Mouse (Mus musculus) liver (tissue): ENCODE data around the gene Lrp8.

ENCODE experiments used
- DNase-seq: peaks from one replicate; pipeline ENCODE4 v3.0.0-alpha.2; 2020; ENCODE audit warnings: mixed read lengths

Lrp8 gene

DNA sequence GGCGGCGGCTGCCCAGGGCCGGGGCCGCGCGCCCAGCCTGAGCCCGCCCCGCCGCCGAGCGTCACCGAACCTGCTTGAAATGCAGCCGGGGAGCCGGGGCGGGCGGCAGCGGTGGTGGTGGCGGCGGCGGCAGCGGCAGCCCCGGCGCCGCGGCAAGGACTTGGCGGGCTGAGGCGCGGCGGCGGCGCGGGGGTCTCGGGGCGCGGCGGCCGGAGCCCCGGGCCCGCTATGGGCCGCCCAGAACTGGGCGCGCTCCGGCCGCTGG, at the start of gene Lrp8:
Lrp8 (plus strand) TSS at position 77 of the 265 bp plus-strand sequence.
- DNase-seq = no peak

DNA sequence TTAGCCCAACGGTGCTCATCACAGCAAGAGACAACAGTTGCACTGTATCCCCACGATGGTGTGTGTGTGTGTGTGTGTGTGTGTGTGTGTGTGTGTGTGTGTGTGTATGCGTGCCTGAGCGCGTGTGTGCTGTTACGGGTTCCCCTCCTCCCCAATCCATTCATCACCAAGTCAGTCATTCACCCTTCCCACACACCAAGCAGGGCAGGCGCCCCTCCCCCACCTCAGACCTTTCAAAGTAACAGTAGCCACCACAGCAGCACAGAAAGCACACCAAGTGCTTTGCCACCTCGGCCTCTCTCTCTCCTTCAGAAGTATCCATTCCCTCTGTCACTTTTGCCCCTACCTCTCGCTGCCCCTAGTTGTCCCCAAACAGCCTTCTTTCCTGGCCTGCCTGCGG, 45.8 kb upstream of the Lrp8 start:
- no peak for DNase-seq

DNA sequence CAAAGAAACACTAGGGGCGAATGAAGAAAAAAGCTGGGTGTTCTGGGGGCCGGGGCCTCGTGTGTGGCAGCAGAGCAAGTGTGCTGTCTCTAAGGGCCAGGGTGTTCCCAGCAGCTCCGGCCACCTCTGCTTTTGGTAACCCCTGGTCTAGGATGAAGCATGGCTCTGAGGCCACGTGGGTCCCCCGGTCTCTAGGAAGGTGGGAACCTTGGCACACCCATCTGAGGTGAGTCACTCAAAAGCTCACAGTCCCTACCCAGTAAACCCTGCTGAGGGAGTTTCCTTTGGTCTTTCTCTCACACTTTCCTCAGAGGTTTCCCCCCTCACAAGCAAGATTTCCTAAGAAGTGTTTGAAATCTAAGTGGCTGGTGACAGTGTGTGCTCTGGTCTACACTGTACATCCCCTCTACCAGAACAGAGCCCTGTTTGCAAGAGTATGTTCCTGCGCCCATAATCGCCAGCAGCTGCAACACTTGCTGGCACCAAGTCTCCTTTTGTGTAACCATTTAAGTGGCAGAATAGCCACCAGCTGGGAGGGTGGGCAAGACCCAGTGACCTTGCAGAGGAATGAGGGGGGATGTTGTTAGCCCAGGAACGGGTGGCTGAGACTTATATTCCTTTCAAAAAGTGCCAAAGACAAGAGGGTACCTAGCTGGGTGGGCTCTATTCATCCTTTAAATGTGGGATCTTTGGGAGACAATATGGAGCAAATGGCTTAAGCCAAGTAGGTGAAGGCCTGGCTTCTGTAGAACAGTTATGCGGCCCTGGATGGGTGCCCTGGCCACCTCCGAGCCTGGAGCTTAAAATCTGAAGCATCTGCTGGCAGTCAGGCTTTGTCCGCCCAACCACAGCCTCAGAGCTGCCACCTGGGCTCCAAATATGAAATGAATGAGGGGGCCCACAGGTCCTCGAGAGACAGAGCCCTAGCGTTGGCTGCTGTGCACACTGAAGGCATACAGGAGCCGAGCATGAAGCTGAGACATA, 44.3 kb upstream of the Lrp8 start:
- DNase-seq = no peak

DNA sequence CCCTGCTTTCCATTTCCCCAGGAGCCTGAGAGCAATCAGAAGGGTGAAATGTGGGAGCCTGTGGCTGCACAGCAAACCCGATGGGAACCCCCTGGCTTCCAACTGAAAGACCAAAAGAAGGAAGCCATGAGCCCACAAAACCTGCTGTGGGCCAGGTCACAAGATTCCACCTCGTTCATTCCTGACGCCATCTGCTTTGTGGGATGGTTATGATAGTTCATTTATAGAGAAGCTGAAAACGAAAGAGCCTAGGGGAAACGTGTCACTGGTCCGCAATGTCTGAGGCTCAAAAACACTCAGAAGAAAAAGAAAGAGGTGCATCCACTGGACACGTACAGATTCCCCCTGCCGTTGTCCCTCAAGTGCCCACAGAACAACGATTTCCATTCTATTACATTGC, 43.1 kb upstream of the Lrp8 start:
- DNase-seq = no peak

DNA sequence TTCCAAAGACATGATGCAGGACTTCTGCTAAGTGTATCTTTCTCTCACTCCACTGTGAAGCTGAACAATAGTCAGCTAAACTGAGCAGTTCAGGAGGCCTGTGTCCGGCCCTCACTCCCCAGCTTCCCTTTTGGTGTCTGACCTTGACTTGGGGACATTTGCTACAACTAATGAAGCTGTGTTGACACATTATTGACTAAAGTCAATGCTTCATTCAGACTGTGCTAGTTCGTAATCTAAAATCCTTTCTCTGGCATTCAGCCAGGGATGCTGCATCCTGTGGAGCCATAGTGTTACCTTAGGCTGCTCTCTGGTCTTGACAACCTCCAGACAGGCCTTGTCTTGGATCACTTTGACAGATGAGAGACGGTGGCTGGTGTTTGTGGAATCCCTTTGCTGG, 39.1 kb upstream of the Lrp8 start:
- no peak for DNase-seq

DNA sequence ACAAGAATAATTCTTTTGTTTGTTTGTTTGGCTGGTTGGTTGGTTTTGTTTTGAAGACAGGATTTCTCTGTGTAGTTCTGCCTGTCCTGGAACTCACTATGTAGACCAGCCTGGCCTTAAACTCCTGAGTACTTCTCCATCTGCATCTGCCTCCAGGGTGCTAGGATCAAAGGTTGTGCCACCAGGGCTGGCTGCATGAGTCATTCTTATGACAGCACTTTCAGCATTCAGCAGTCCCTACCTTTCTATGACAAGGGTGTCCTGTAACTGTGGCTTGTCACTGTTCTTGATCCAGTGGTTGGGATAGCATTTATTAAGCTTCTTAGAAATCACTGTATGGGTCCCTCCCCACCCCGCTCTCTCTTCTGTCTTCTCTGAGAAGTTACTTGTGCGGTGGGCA, 38.5 kb upstream of the Lrp8 start:
- DNase-seq = no peak

DNA sequence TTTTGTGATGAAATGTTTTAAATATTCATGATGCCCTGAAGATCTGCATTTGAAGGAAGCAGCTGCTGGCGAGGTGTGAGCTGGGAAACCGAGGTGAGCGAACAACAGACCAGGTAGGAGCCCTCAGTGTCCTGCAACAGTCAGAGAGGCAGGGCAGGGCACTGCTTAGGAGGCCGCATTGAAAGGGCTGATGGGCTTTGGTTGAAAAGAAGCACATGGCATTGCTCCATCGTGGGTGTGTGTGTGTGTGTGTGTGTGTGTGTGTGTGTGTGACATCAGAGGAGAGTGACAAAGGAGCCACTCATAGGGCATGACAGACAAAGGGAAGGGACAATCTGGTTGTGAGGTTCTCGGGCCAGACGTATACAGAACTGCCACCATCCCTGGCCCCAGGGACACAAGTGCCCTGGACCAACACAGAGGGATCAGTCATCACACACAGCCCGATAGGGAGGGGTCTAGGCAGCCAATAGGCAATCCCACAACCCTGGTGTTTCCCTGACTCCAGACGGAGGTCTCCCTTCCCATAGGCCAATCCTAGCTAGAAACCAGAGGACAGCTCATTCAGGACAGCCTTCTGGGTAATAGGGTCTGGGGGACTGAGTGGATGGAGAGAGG, 36.8 kb upstream of the Lrp8 start:
- DNase-seq = no peak

DNA sequence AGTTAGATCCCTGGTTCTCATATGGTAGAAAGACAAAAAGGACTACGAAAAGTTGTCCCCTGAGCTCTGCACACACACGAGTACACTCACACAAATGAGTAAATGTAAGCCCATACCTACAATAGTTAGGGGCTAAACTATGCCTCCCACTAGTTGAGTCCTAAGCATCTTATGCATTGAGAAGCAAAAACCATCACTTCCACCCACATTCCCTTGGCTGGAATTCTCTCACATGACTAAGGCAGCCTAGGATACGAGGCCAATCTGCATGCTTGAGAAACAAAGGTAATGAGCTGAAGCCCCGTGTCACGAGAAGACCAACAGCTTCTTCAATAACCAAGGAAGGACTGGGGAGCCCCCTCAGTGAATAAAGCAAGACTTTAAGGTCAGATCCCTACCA, 35.9 kb upstream of the Lrp8 start:
- no peak for DNase-seq

DNA sequence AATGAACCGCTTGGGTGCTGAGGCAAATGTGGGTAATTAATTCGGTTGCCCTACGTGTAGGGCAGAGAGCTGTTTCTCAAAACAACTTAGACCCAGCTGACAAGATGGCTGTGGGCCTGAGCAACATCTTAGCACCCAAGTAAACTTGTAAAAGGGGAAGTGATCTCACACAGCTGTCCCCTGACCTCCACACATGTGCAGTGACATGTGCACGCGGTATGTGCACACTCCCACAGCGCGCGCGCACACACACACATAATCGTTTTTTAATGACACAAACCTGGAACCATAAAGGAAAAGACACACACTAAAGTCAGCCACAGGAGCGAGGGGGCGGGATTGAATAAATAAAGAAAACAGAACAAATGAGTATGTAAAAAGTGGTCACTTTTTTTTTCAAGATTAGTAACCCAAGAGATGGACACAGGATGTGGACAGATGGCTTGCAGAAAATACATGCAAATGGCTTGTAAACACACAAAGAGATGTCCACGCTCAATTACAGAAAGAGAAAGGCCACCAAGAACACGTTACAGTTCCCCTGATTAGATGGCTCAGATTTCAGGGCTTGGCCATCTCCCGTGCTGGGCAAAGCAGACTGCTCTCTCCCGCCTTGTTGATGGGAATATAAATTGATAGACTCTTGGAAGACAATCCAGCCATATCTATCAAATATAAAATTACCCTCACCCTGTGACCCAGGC, 29.8 kb upstream of the Lrp8 start:
- no peak for DNase-seq

DNA sequence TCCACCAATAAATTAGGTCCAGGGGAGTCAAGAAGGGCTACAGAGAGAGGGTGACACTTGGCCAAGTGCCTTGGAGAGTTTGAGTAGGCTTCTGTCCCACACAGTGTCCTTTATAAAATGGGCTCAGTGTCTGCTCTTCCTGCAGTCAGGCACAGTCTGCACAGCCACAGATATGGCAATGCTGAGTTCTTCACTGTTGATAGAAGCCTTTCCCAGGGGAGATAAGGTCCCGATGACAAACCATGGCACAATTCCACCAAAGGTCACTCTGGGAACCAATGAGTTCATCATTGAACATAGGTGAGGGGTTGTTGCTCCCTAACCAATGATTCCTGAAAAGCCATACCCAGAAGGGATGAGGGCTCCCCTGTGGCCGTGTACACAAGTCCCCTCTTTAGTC, 27.2 kb upstream of the Lrp8 start:
- no peak for DNase-seq

DNA sequence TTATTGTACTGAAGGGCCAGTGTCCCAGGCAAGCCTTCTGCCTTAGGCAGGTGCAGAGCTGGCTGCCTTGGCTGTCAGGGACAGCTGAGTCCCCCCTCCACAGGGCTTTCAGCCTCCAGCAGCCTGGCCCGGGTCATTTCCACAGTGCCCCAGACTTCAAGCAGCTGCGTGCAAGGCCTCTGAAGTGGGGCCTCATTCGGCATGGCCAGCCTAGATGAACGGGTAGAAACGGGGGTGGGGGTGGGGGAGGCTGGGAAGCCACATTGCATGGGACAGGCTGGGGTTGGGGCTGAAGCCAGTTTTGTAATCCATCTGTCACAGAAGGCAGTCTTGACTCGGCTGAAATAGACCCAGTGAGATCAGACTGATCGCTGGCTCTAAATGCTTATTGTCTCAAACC, 26.4 kb upstream of the Lrp8 start:
- no peak for DNase-seq

DNA sequence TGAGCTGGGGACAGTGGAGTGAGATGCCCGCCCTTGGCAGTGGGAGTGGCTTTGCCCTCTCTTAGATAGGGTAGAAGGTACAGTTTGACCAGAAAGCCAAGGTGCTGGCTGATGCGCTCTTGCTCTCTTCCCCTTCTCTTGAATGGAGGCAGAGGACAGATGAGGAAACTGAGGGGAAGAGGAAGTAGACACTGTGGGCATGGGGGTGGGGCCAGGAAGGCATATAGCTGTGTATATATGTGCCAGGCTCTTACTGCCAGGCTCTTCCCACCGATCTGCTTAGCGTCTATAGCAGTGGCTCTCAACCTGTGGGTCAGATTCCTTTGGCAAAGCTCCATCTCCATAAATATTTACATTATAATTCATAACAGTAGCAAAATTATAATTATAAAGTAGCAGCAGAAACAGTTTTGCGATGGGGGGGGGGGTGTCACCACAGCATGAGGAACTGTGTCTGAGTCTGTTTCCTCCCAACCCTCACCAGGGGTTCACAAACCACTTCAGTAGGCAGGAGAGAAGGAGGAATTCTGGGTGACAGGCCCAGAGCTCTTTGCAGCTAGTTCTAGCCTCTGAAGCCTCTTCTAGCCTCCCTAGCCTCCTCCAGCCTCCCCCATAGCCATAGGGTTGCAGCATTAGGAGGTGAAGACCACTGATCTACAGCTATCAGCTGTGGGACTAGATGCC, 24.9 kb upstream of the Lrp8 start:
- DNase-seq = peak; percentile 18

DNA sequence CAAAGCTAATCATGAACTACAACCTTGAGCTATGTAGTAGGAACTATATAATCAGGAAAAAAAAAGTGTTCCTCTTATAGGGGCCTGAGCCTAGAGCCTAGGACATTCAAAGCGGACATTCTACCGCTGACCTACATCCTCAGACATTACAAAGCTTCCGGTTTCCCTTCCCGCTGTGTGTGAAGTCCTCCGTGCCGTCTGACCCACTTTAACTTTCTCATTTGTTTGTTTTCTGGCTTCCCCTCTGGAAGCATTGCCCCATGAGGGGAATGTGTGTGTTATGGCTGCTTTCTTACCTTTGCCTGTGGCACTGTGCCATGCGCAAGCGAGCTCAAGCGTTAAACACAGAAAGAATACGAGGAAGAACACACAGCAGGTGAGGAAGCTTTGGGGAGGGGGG, 18.5 kb upstream of the Lrp8 start:
- DNase-seq = no peak

DNA sequence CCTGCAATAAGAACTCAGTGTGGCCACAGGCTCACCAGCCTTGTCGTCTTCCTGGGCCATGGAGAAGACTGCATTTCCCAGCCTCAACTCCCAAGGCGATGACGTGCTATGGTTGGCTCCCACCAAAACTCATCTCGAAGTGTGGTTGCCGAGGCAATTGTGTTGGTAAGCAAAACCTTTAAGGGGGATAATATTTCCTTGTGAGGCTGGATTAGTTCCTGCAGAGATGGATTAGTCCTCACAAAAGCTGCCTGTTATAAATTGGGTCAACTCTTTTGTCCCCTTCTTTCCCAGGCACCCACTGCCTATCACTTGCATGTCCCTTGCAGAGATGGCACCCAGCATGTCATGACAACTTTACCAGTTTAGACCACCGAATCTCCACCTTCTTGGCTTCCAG, 13.2 kb upstream of the Lrp8 start:
- DNase-seq = no peak

DNA sequence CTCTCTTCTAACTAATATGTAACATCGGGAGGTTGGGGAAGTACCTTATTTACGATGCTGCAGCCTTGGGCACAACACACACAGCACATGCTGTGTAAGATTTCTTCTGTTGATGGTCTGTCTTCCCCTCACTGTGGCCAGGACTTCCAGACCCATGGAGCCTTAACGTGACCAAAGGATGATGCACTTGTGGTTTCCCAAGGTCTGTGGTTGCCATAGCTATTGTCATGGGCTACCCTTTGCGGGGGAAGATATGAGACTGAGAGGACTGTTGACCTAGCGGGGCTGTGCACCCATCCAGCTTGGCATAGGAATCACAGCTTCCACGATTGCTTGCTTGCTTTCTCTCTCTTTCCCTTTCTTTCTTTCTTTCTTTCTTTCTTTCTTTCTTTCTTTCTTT, 1.3 kb upstream of the Lrp8 start:
- DNase-seq = no peak

DNA sequence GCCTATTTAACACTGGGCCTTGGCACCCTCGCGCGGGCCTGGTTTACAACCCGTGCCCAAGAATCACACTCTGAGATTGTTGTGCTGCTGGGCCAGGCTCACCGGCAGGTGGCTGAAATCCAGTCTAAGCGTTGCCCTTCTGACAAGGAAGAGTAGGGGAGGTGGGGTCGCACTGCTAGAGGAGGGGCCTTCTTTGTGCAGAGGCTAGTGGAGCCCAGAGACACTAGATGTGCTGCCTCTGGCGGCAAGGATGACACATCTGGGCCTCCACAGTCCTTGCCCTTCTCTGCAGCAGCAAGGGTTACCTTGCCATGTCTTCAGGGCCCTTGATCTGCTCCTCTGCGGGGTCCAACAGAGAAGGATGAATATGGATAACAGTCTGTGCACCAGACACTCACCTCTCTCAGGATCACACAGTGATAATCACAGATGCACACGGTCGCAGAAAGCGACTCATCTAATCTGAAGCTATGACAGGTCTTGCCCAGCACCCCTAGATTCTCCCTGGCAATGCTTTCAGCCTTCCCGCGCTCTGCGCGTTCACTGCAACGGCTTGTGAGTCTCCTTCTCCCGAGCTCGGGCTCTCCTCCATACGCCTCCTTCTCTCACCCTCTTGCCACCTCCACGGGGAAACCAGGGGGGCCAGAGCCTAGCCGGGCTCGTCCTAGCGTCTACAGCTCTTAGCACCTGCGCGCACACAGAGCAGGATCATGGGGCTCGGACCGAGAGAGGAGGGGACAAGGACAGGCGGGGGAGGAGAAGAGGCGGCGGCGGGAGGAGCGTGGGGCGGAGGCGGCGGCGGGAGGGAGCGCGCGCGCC, 486 bp upstream of the Lrp8 start:
- peak; percentile 87 for DNase-seq

DNA sequence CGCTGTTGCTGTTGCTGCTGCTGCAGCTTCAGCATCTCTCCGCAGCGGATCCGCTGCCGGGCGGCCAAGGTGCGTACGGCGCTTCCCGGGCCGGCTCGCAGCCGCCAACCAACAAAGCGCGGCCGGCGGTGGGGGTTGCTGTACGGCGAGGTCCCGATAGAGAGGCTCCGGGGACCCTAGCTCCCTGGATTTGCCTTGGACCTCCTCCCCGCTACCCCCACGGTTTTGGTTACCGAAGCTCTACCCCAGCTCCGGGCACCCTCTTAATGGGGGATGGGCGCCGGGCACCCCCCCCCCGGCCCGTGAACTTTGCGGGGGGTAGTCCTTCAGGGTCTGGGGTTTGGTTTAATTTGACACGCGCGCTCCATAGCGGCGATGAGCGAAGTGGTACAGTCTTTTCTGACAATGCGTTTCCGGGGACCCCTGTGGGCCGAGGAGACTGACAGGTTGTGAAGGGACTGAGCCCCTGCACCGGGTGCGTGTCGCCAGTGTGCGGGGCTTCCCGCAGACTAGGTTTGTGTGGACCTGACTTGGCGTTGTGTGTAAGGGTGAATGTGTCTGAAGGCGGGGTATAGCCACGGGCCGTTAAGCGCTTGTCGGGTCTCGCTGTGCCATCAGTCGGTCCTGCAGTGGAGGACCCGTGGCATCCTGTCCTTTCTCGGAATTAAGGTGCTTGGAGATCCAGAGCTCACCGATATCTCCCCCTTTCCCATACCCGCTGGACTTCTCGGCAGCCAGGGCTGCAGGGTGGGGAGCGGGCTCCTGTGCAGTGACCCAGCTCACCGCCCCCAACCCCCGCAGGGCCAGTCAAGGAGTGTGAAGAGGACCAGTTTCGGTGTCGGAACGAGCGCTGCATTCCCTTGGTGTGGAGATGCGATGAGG, 630 bp downstream of the Lrp8 start:
- DNase-seq = no peak

DNA sequence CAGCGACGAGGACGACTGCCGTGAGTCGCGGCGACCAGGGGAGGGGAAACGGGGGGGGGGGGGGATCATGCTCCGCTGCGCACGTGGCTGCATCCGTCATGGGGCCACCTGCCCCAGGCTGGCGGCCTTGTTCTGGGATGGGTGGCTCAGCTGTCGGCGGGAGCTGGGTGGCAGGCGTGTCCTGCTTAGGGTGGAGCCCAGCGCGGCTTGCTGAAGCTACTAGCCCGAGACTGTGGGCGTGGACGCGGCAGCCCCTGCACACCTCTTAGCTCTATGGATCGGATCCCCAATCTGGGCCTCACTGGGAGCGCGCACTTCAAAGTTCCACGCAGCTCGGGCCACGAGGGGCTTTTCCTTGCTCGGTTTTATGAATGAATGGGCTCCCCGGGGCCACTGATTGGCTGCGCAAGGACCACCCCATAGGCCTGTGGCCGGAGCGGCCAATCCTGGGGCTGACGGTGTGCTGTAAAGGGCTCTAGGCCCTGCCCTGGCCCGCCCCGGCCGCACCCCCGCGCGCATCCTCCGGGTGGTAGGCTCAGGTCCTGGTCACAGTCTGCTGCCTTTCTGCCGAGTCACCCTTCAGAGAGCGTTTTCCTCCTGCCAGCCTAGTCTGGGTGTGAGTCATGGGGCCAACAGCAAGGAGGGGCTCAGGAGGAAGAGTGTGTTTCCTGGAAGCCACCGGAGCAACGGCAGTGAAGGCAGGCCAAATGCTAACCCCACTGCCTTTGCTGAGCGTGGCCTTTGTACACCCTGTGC, 1.5 kb downstream of the Lrp8 start:
- DNase-seq = peak; percentile 96

DNA sequence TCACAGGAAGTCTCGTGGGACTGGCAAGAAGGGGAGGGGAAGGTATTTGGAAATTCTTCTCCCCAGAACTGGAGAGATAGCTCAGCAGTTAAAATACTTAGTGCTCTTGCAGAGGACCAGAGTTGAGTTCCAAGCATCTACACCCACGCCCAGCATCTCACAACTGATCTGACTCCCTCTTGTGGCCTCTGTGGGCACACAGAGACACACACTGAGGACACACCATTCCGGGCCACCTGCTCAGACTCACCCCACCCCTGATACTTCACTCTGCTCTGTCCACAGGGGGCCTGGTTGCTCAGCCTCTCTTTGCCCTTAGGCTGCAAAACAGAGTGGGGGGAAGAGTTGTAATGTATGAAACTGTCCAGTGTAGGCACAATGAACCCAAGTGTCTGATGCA, 3.4 kb downstream of the Lrp8 start:
- DNase-seq = peak; percentile 39

DNA sequence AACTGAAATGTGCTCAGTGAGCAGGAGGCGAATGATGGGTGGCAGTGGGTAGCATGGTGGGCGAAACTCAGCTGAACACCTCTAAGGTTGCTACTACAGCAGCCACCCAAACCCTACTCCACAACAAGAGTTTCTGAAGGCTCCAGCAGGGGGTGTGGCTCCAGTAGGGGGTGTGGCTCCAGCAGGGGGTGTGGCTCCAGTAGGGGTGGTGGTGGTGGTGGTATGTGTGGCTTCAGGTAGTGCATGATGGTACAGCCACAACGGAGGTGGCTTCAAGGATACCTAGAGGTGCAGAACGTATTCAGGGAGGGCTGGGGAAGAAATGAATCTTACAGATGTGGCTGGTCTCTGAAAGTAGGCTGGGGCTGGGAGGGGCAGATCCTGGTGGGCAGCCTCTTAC, 5.7 kb downstream of the Lrp8 start:
- peak; percentile 74 for DNase-seq

DNA sequence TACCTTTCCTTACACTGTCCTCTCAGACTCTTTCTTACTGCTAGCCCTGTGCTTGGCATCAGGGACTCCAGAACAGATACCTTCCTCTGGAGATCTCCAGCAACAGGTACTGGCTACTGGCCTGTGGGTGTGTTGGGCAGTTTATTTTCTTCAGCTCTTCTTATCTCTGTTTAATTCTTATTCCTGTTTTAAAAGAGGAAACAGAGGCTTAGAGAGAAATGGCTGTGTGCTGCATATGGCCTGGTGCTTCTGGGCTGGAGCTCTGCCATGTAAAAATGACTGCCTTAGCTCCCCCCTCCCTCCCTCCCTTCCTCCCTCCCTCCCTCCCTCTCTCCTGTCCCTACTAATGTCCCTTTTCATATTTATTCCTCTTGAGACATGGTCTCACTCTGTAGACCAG, 6.6 kb downstream of the Lrp8 start:
- DNase-seq = no peak
